Mouse (Mus musculus) lung, postnatal 4 days (tissue): ENCODE results near the gene Pck2.
A peak's percentile ranks its signal among the peaks of the same experiment; 100 is the strongest.

ENCODE experiments used
- DNase-seq, 2 experiments: peaks; one replicate each; pipeline ENCODE4 v3.0.0; 2021

Pck2 gene

DNA sequence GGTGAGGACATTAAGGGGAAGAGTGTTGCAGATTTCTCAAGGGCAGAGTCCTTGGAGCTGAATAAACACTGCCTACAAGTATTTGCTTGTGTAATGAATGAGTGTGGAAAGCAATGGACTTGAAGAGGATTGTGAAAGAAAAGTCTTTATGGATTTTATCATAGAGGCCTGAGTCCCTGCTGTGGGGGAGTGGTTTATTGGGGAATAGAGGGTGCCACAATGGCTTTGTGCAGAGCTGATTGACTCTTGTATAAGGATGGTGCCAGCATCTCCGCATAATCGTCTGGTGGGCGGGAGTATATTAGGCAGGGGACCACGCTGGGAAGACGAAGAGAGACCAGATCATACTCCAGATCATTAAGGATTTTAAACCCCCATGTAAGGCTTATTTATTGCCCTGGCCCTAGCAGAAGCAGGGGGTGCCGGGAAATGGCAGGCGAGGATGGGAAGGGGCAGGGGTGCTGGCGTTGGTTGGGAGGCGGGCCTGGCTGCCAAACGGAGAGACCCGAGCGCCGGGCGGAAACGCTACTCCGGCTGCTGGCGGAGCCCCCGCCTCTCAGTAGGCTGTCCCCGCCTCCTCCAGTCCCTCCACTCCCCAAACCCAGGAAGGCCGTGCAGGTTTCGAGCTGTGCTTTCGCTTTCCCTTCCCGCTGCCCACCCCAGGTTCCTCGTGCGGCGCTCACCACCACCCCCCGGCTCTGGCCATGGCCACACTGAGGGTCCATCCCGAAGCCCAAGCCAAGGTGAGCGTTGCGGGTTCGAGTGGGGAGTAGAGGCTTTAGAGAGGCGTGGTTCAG lies 38.0 kb downstream of the Pck2 start, which contains the start of gene Psme1:
Gene Psme1 (plus strand): TSS at position 253 of the 797 bp plus-strand sequence.
- DNase-seq, result peak; percentile 90 to 95

- peak; percentile 23 to 69 for DNase-seq
Observed at GRCm38 (mm10) chr14:55578668-55579269, 38.7 kb downstream of the Pck2 start.

DNA sequence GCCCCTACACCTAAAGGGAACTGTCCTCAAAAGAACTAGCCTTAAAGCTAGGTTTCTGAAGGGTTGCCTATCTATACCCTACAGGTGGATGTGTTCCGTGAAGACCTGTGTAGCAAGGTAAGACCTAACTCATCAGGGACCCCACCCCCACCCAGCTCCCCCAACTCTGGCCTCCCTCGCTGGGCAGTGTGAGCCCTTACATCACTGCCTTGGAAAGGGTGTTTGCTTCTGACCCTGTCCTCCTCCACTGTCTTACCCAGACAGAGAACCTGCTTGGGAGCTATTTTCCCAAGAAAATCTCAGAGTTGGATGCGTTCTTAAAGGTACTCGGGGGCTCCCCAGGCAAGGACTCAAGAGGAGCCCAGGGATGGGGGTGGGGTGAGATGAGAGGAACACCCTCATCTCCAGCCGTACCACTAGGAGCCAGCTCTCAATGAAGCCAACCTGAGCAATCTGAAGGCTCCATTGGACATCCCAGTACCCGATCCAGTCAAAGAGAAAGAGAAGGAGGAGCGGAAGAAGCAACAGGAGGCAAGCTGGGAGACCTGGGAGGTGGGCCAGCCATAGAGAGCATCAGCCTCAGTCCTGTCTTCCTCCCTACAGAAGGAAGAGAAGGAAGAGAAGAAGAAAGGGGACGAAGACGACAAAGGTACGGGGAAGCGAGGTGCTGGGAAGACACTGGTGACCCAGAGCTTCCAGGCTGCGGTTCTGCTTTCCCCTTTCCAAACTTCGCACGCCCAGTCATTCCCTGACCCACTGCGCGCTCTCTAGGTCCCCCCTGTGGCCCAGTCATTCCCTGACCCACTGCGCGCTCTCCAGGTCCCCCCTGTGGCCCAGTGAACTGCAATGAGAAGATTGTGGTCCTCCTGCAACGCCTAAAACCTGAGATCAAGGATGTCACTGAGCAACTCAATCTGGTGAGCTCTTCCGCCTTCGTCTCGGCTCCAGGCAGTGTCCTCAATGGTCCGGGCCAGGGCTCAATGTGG lies 39.7 kb downstream of the Pck2 start:
- DNase-seq, result no peak

DNA sequence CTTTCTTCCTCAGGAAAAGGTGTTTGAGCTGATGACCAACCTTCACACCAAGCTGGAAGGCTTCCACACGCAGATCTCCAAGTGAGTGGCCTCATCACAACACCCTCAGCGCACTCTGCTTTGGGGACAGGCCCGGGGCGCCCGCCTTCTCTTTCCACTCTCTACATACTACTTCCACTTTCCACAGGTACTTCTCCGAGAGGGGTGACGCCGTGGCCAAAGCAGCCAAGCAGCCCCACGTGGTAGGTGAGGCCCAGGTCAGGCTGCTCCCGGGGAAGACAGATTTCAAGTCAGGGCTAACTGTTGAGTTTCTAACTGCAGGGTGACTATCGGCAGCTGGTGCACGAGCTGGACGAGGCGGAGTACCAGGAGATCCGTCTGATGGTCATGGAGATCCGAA lies 40.7 kb downstream of the Pck2 start:
- DNase-seq, result no peak

DNA sequence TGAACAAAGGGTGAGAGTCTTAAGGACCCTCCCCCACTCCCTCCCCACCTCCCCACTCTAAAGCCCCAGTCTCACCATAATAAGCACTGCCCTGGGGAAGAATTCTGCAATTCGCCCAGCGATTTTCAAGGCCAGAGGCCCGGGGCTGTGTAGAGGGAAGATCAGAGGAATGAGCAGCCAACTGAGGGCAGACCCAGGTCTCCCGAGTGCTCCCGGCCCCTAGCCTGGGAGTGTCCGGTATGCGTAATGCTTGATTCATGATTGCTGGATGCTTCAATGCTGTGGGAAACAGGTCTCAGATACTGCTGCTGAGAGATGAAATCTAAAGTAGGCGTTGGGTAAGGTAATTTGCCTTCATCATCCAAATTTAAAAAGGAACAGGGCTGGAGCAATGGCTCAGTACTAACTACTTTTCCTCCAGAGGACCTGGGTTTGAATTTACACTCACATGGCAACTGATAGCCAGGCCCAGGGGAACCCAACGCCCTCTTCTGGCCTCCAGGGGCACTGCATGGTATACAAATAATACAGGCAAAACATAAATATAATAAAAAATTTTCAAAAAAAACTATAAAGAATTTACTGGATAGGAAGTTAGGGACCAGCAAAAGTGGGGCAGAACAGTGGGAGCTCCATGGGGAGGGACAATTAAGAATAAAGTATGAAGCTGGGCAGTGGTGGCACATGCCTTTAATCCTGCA lies 42.1 kb downstream of the Pck2 start:
- DNase-seq, result no peak

DNA sequence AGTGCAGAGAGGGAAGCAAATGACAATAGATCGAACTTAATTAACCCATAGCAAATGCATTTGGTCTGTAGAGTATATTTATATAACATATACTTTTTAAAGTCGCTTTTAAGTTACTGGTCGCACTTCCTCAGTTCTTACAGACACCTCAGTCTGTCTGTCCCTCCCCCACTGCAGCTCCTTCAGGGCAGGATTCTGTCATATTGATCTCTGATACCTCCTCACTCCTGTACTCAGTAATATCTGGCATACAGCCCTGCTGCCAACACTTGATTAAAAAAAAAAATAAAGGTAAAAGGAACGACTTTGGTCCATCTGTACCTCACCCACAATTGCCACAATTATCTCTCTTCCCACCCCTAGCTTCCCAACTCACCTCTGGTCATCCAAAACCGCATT lies 44.2 kb downstream of the Pck2 start:
- DNase-seq, result no peak

DNA sequence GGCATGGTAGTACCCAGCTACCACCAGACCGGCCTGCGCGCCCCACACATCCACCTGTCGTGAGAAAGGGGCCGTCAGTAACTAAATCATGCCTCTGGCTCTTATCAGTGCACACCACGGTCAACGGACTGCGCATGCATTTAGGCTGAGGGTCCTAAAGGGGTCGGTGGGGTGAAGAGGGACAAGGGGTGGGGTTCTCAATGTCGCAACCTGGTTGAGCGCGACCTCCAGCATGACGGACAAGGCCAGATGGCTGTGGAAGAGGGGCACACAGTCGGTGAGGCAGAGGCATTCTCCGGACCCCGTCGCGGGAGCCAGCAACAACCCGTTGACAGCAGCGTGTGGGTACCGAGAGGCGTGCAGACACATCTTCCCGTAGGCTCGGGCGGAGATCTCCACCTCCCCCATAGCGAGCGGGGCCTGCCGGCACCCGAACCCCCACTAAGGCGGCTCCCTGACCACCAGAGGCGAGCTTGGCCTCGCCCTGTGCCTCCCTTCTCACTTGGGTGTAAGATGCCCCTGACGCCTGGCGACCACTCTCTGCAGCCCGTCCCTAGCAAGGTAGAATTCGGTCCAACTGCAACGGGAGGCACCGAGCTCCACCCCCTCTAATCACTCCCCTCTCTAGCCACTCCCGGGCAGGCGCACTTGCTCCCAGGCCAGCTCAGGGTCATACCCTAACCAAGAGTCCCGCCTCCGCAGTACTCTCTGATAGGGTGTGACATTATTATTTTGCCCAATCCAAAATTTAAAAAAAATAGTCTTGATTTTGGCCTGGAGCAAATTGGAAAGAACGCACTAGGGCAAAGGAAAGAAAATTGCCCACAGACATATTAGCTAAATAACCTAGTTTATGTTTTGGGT lies 44.9 kb downstream of the Pck2 start, which contains the start of gene Emc9:
Gene Emc9 (minus strand): TSS at position 601 of the 864 bp plus-strand sequence.
- DNase-seq, result peak; percentile 83 to 85

DNA sequence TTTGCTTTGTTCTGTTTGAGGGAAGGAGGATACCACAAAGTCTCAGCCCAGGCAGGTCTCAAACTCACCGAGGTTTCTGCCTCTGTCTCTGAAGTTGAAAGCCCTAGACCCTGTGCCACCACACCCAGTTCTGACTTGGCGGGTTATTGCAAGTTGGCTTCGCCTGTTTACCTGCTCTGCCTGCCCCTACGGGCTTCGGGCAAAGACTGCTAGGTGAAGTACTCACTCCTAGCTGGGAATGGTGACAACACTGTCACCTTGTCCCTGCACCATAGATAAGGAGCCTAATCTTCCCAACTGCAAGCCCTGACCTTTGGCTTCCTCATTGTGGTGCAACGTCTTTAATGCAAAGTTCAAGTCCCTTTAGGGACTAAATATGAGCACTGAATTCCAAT lies 45.5 kb downstream of the Pck2 start:
- no peak for DNase-seq

DNA sequence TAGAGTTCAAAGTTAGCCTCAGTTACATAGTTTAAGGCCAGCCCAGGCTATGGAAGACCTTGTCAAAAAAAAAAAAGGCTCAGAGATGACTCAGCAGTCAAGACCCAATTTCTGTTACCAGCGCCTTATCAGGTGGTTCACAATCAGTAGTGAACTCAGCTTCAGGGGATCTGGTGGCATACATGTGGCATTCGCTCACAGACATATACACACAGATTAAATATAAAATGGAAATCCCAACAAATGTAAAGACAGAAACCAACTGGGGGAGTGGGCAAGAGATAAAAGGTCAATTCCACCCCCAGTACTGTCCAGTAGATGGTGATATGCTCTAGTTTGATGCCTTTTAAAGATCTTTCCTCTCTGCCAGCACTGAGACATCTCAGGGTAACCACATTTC lies 46.1 kb downstream of the Pck2 start:
- DNase-seq, result no peak

GRCm38 (mm10) chr14:55589271-55589670 lies 49.2 kb downstream of the Pck2 start:
- no peak for DNase-seq

DNA sequence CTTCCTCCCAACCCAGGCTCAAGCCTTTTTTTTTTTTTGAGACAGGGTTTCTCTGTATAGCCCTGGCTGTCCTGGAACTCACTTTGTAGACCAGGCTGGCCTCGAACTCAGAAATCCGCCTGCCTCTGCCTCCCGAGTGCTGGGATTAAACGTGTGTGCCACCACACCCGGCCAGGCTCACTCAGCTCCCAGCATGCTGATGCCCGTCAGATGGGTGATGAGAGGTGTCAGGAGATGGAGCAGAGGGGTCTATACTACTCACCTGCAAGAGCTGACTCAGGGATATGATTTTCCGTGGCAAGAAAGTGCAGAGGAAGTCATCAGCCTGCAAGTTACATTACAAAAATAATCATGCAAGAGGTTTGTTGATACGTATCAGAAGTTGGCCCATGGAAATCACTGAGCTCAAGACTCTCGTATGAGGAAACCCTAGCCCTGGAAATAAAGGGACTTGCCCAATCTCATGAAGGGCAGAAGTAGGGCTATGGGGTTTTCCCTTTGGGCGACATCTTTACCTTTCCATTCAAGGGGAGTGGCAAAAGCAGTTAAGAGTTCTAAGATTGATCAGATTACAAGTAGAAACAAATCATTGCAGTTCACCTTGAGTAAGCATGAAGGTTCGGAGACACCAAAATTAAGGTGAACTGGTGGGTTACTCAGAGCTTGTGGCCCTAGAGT lies 49.8 kb downstream of the Pck2 start:
- DNase-seq, result no peak

- peak; percentile 95 to 97 for DNase-seq
Observed at GRCm38 (mm10) chr14:55590748-55591330, 50.8 kb downstream of the Pck2 start, which contains the start of gene Psme2. Gene Psme2, minus strand, starts transcription at chr14:55591113.

- DNase-seq, result peak; percentile 95 to 97
Observed at GRCm38 (mm10) chr14:55591331-55591891, 51.3 kb downstream of the Pck2 start, which contains the start of gene Rnf31. Gene Rnf31, plus strand, starts transcription at chr14:55591708.

DNA sequence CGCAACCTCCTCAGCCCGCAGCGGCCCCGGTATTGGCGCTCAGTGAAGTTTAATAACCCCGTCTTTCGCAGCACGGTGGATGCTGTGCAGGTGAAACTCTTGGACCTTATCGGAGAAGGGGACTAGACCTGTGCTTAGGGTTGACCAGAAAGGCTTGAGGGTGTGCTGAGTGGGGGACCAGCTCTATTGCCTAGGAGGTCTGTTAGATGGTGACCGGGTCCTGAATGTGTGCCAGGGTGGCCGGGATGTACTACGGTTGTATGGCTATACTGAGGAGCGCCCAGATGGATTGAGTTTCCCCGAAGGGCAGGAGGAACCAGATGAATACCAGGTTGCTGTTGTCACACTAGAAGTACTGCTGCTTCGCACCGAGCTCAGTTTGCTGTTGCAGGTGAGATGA lies 52.2 kb downstream of the Pck2 start:
- no peak for DNase-seq

- no peak for DNase-seq
Observed at GRCm38 (mm10) chr14:55596036-55596690, 56.1 kb downstream of the Pck2 start.

- no peak for DNase-seq
Observed at GRCm38 (mm10) chr14:55598521-55599390, 58.7 kb downstream of the Pck2 start.
